Mouse (Mus musculus): Measurements from ENCODE around the gene Hecw1. TPM values are rescaled to one million over a fixed set of nuclear protein-coding genes. Genes with fewer than 3 reads are reported as not detected.
A peak's percentile ranks its signal among the peaks of the same experiment; 100 is the strongest.

The Hecw1 gene
- 0.69 and 0.94 TPM in 2 replicates for total RNA-seq (2012; rRNA removed)

DNA sequence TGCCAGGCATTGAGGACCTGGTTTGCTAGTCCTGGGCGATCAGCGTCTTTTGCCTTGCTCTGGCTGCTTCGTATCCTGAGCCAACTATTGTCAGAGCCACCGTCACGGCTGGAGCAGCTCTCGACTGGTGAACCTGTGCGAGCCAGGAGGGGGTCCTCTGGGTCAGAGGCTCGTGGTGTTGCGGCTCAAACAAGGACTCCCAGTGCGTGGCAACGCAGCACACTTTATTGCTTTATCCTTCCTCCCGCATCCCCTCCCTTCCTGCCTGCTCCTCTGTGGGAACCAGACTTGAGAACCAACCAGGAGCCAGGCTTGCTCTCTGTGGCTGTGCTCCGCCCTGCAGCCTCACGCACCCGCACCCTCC is at the start of gene Hecw1:
Hecw1 (minus strand) TSS at position 323 of the 364 bp plus-strand sequence.
- no peak for TF ChIP-seq ZC3H11A (IDR thresholded peaks at IDR 0.05; ENCODE audit: borderline replicate concordance, low read depth, low read length)
- TF ChIP-seq HCFC1 (IDR thresholded peaks at IDR 0.05; ENCODE audit: borderline replicate concordance, insufficient read depth, low read length), result no peak
- no peak for TF ChIP-seq CHD2 (IDR thresholded peaks at IDR 0.05; ENCODE audit: low read depth, low read length)
- no peak for TF ChIP-seq MAFK (IDR thresholded peaks at IDR 0.05; ENCODE audit: insufficient read depth, low read depth, low read length)
- TF ChIP-seq ZNF384 (IDR thresholded peaks at IDR 0.05; ENCODE audit: low read depth, low read length), result no peak
- Histone ChIP-seq H3K4me3 (ENCODE audit: insufficient read depth in 1 of 2, low read depth in 1 of 2, low read length in 2 of 2, poor library complexity in 1 of 2, severe bottlenecking in 1 of 2) (peak within 1 kb of the TSS; percentile 67 to 75), H3K9ac (ENCODE audit: insufficient read depth, low read depth, low read length, poor library complexity, severe bottlenecking) (peak within 1 kb of the TSS; percentile 39), H3K9me3 (ENCODE audit: control insufficient read depth, insufficient read depth, low read depth, low read length) (no peaks in the 10 kb centered on the region), H3K36me3 (ENCODE audit: control insufficient read depth, insufficient read depth, low read length, poor library complexity, severe bottlenecking) (no peaks in the 10 kb centered on the region), H3K27ac (ENCODE audit: insufficient read depth, low read depth, low read length, poor library complexity, severe bottlenecking) (no peak within 1 kb of the TSS), H3K4me1 (ENCODE audit: control insufficient read depth in 2 of 2, insufficient read depth in 2 of 2, low read length in 2 of 2, poor library complexity in 1 of 2) (peaks cover 0 to 4% of the 10 kb centered on the region in 2 experiments; a peak in 1 of 4 replicates)
- DNase-seq (ENCODE audit: low read depth, low spot score), result no peak
- in situ Hi-C loops (cut with MboI; ENCODE audit: low sequenced_read_pairs in 2 of 2, unreplicated experiment in 2 of 2), result no loop called here

DNA sequence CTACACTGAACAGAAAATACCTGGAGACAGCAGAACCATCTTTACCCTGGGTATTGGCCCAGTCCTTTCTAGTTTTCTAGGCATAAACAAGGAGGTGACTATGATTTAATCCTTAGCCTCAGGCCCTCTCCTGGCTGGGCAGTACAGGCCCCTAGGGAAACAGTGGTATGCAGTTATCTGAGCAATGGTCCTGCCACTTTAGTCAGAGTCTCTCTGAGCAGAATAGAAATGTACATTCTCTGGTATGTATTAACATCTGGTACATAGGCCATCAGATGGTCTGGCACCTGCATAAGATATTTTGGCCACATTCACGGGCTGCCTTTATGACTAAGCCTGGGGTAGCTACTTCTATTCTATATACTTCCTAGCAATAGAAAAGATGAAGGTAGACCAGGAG is 38.3 kb upstream of the Hecw1 start:
- Histone ChIP-seq H3K4me3 (ENCODE audit: insufficient read depth in 1 of 2, low read depth in 1 of 2, low read length in 2 of 2, poor library complexity in 1 of 2, severe bottlenecking in 1 of 2) (no peak overlapping the region), H3K36me3 (ENCODE audit: control insufficient read depth, insufficient read depth, low read length, poor library complexity, severe bottlenecking) (no peaks in the 10 kb centered on the region), H3K9me3 (ENCODE audit: control insufficient read depth, insufficient read depth, low read depth, low read length) (no peaks in the 10 kb centered on the region), H3K4me1 (ENCODE audit: control insufficient read depth in 2 of 2, insufficient read depth in 2 of 2, low read length in 2 of 2, poor library complexity in 1 of 2) (no peaks in the 10 kb centered on the region), H3K27ac (ENCODE audit: insufficient read depth, low read depth, low read length, poor library complexity, severe bottlenecking) (no peak overlapping the region), H3K9ac (ENCODE audit: insufficient read depth, low read depth, low read length, poor library complexity, severe bottlenecking) (no peak overlapping the region)
- no peak for DNase-seq (ENCODE audit: low read depth, low spot score)
- no peak for TF ChIP-seq HCFC1 (IDR thresholded peaks at IDR 0.05; ENCODE audit: borderline replicate concordance, insufficient read depth, low read length)
- TF ChIP-seq ZC3H11A (IDR thresholded peaks at IDR 0.05; ENCODE audit: borderline replicate concordance, low read depth, low read length), result no peak
- TF ChIP-seq ZNF384 (IDR thresholded peaks at IDR 0.05; ENCODE audit: low read depth, low read length), result no peak
- in situ Hi-C loops (cut with MboI; ENCODE audit: low sequenced_read_pairs in 2 of 2, unreplicated experiment in 2 of 2), result no loop called here

DNA sequence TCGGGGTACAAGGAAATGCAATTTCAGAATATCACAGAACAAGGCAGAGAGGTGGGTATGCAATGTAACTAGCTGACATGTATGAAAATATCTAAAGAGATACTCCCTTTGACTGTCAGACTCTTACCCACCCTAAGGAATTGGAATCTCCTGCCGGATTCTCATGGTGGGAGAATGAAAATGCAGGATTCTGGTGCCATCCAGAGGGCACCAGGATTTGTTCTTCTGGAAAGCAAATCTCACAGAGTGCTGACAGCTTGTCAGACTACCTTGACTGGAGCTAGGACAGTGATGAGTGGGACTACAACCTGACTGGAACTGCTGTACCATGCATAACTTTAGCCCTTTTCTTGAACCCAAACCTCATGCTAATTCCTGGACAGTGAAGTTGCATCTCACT is 29.6 kb upstream of the Hecw1 start:
- TF ChIP-seq CHD2 (IDR thresholded peaks at IDR 0.05; ENCODE audit: low read depth, low read length) (no peak), HCFC1 (IDR thresholded peaks at IDR 0.05; ENCODE audit: borderline replicate concordance, insufficient read depth, low read length) (no peak), MAFK (IDR thresholded peaks at IDR 0.05; ENCODE audit: insufficient read depth, low read depth, low read length) (no peak), ZC3H11A (IDR thresholded peaks at IDR 0.05; ENCODE audit: borderline replicate concordance, low read depth, low read length) (no peak), ZNF384 (IDR thresholded peaks at IDR 0.05; ENCODE audit: low read depth, low read length) (no peak)
- in situ Hi-C loops (cut with MboI; ENCODE audit: low sequenced_read_pairs in 2 of 2, unreplicated experiment in 2 of 2), result no loop called here
- DNase-seq (ENCODE audit: low read depth, low spot score), result no peak
- H3K9ac ChIP-seq (ENCODE audit: insufficient read depth, low read depth, low read length, poor library complexity, severe bottlenecking), result no peak overlapping the region
- no peak overlapping the region for H3K27ac ChIP-seq (ENCODE audit: insufficient read depth, low read depth, low read length, poor library complexity, severe bottlenecking)
- no peaks in the 10 kb centered on the region for H3K36me3 ChIP-seq (ENCODE audit: control insufficient read depth, insufficient read depth, low read length, poor library complexity, severe bottlenecking)
- H3K4me3 ChIP-seq (ENCODE audit: insufficient read depth in 1 of 2, low read depth in 1 of 2, low read length in 2 of 2, poor library complexity in 1 of 2, severe bottlenecking in 1 of 2), result no peak overlapping the region
- no peaks in the 10 kb centered on the region for H3K4me1 ChIP-seq (ENCODE audit: control insufficient read depth in 2 of 2, insufficient read depth in 2 of 2, low read length in 2 of 2, poor library complexity in 1 of 2)
- H3K9me3 ChIP-seq (ENCODE audit: control insufficient read depth, insufficient read depth, low read depth, low read length), result no peaks in the 10 kb centered on the region

DNA sequence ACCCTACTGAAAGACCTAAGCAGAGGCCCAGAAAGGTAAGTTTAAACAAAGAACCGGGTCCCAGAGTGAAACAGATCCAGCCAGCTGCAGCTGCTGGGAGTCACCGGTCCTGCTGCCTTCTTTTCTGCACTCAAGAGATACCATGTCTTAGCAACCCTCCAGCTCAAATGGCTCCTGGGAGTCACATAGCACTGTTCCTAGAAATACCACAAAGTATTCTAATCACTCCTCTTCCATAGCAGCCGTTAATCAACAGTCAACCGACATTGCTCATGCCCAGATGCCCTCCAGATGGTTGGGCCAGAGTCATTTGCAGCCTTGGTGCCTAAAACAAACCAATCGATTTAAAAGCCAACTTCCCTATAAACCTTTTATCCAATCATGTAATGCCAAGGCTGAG is 19.8 kb upstream of the Hecw1 start:
- Histone ChIP-seq H3K27ac (ENCODE audit: insufficient read depth, low read depth, low read length, poor library complexity, severe bottlenecking) (no peak overlapping the region), H3K4me3 (ENCODE audit: insufficient read depth in 1 of 2, low read depth in 1 of 2, low read length in 2 of 2, poor library complexity in 1 of 2, severe bottlenecking in 1 of 2) (no peak overlapping the region), H3K4me1 (ENCODE audit: control insufficient read depth in 2 of 2, insufficient read depth in 2 of 2, low read length in 2 of 2, poor library complexity in 1 of 2) (no peaks in the 10 kb centered on the region), H3K9me3 (ENCODE audit: control insufficient read depth, insufficient read depth, low read depth, low read length) (no peaks in the 10 kb centered on the region; the same call in 1 of the 2 replicates), H3K9ac (ENCODE audit: insufficient read depth, low read depth, low read length, poor library complexity, severe bottlenecking) (no peak overlapping the region), H3K36me3 (ENCODE audit: control insufficient read depth, insufficient read depth, low read length, poor library complexity, severe bottlenecking) (no peaks in the 10 kb centered on the region)
- DNase-seq (ENCODE audit: low read depth, low spot score), result no peak
- TF ChIP-seq ZC3H11A (IDR thresholded peaks at IDR 0.05; ENCODE audit: borderline replicate concordance, low read depth, low read length) (no peak), CHD2 (IDR thresholded peaks at IDR 0.05; ENCODE audit: low read depth, low read length) (no peak), HCFC1 (IDR thresholded peaks at IDR 0.05; ENCODE audit: borderline replicate concordance, insufficient read depth, low read length) (no peak), MAFK (IDR thresholded peaks at IDR 0.05; ENCODE audit: insufficient read depth, low read depth, low read length) (no peak), ZNF384 (IDR thresholded peaks at IDR 0.05; ENCODE audit: low read depth, low read length) (no peak)
- in situ Hi-C loops (cut with MboI; ENCODE audit: low sequenced_read_pairs in 2 of 2, unreplicated experiment in 2 of 2), result no loop called here
